Mouse (Mus musculus): ENCODE data around the gene Rin2.

- TF ChIP-seq CTCF (IDR thresholded peaks at IDR 0.05) (no peak), EP300 (IDR thresholded peaks at IDR 0.05) (no peak)
These were observed 22.1 kb downstream of the Rin2 start for GRCm38 (mm10) chr2:145697160-145697559.

Data from lung, postnatal 0 days (tissue).